Mouse (Mus musculus) spleen, adult 2 months (tissue): ENCODE measurements at regions not wholly inside any gene's neighbourhood (a gene's known extent, or its start where the extent isn't known, plus 50 kb on each side); places are given as distances from the start of the nearest gene placed in this dataset.

Experiments used
- CTCF ChIP-seq: fragments of 200-500 bp; IDR thresholded peaks from 2 replicates; pipeline ENCODE4 v1.5.1; 2011; ENCODE audit warnings: mild to moderate bottlenecking, inconsistent platforms; ENCODE audit not compliant: insufficient read depth, insufficient read length, insufficient replicate concordance; ENCODE audit errors: extremely low read depth
- POLR2A ChIP-seq: fragments of 200-500 bp; IDR thresholded peaks from 2 replicates; pipeline ENCODE4 v1.6.1; 2011; ENCODE audit warnings: low read depth, low read length, inconsistent platforms

DNA sequence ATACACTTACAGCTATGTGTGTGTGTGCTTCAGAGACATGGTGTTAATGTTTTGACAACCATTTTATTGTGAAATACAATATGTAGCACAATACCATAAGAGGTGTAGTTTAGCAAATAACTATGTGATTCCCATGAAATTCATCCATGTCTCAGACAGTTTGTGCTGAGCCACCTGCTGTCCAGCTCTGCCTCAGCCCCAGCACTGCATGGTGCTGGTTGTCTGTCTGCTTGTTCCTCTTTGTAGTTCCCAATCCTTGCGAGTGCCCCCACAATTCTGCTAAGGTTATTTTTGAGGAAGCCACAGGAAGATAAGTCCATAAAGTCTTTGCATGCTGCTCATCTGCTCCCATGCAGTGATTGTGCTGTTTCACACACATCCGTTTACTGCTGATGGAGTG, 97.8 kb upstream of the Tns3 start:
- TF ChIP-seq POLR2A (no peak), CTCF (no peak)
